Mouse (Mus musculus): ENCODE results near the gene Prpf6.

GRCm38 (mm10) chr2:181581016-181581401 is 10.7 kb upstream of the Prpf6 start:
- TF ChIP-seq CTCF (IDR thresholded peaks at IDR 0.05; ENCODE audit: control insufficient read depth, insufficient read depth, low read length) (peak; percentile 98), POLR2A (IDR thresholded peaks at IDR 0.05; ENCODE audit: borderline replicate concordance, control insufficient read depth, low read depth, low read length) (peak; percentile 52; the same call in 1 of the 2 replicates)
